Mouse (Mus musculus): ENCODE measurements at regions not wholly inside any gene's neighbourhood (a gene's known extent, or its start where the extent isn't known, plus 50 kb on each side); places are given as distances from the start of the nearest gene placed in this dataset.

- H3K9me3 ChIP-seq, result no peaks in the 10 kb centered on the region
- H3K27ac ChIP-seq (replicated peaks), result no peak overlapping the region
- no peaks in the 10 kb centered on the region for H3K27me3 ChIP-seq
- no peak overlapping the region for H3K4me3 ChIP-seq
- H3K36me3 ChIP-seq, result no peaks in the 10 kb centered on the region
- H3K4me1 ChIP-seq, result peaks cover 5% of the 10 kb centered on the region; the same call in 1 of the 2 replicates
- no peak for ATAC-seq (ENCODE audit: low FRiP score, low read depth)
- no peak overlapping the region for H3K4me2 ChIP-seq (replicated peaks)
- H3K9ac ChIP-seq (replicated peaks), result no peak overlapping the region
Observed at GRCm38 (mm10) chr1:194362298-194362697, 255.7 kb upstream of the Plxna2 start.

GRCm38 (mm10) chr1:194361316-194361715, 256.7 kb upstream of the Plxna2 start:
- H3K9me3 ChIP-seq, result no peaks in the 10 kb centered on the region
- H3K4me3 ChIP-seq, result no peak overlapping the region
- no peak overlapping the region for H3K9ac ChIP-seq (replicated peaks)
- H3K27ac ChIP-seq (replicated peaks), result no peak overlapping the region
- H3K36me3 ChIP-seq, result no peaks in the 10 kb centered on the region
- peaks cover 5% of the 10 kb centered on the region; the same call in 1 of the 2 replicates for H3K4me1 ChIP-seq
- ATAC-seq (ENCODE audit: low FRiP score, low read depth), result peak; percentile 60; the same call in 1 of the 2 replicates
- 7% methylated on average over 1 of the region's 1 CpGs for WGBS
- H3K4me2 ChIP-seq (replicated peaks), result no peak overlapping the region
- no peaks in the 10 kb centered on the region for H3K27me3 ChIP-seq

- no peak overlapping the region for H3K4me2 ChIP-seq (replicated peaks)
- no peaks in the 10 kb centered on the region for H3K36me3 ChIP-seq
- no peaks in the 10 kb centered on the region for H3K9me3 ChIP-seq
- 56% methylated on average over 1 of the region's 1 CpGs for WGBS
- no peak overlapping the region for H3K27ac ChIP-seq (replicated peaks)
- H3K9ac ChIP-seq (replicated peaks), result no peak overlapping the region
- no peak overlapping the region for H3K4me3 ChIP-seq
- H3K27me3 ChIP-seq, result no peaks in the 10 kb centered on the region
- H3K4me1 ChIP-seq, result no peaks in the 10 kb centered on the region
- ATAC-seq (ENCODE audit: low FRiP score, low read depth), result no peak
Observed at GRCm38 (mm10) chr1:194354332-194355120, 263.5 kb upstream of the Plxna2 start.

GRCm38 (mm10) chr1:194345304-194346033, 272.5 kb upstream of the Plxna2 start:
- Histone ChIP-seq H3K27me3 (no peaks in the 10 kb centered on the region), H3K9ac (replicated peaks) (no peak overlapping the region), H3K9me3 (no peaks in the 10 kb centered on the region), H3K4me1 (peaks cover 11% of the 10 kb centered on the region), H3K36me3 (no peaks in the 10 kb centered on the region), H3K4me2 (replicated peaks) (no peak overlapping the region), H3K4me3 (no peak overlapping the region), H3K27ac (replicated peaks) (no peak overlapping the region)
- no peak for ATAC-seq (ENCODE audit: low FRiP score, low read depth)
- WGBS, result 71% methylated on average over 3 of the region's 3 CpGs

GRCm38 (mm10) chr1:194342568-194342967, 275.4 kb upstream of the Plxna2 start:
- no peak for ATAC-seq (ENCODE audit: low FRiP score, low read depth)
- WGBS, result 74% methylated on average over 1 of the region's 1 CpGs
- H3K9ac ChIP-seq (replicated peaks), result no peak overlapping the region

GRCm38 (mm10) chr1:194341758-194342157, 276.3 kb upstream of the Plxna2 start:
- Histone ChIP-seq H3K27ac (replicated peaks) (peak overlapping the region; percentile 27; the same call in 1 of the 2 replicates), H3K4me1 (peaks cover 11% of the 10 kb centered on the region), H3K9ac (replicated peaks) (no peak overlapping the region), H3K4me2 (replicated peaks) (no peak overlapping the region), H3K27me3 (no peaks in the 10 kb centered on the region; the same call in 1 of the 2 replicates), H3K9me3 (no peaks in the 10 kb centered on the region), H3K36me3 (no peaks in the 10 kb centered on the region), H3K4me3 (no peak overlapping the region)
- WGBS, result 41% methylated on average over 3 of the region's 3 CpGs
- no peak for ATAC-seq (ENCODE audit: low FRiP score, low read depth)

More at GRCm38 (mm10) chr1:194342568-194342967, 275.4 kb upstream of the Plxna2 start:
- Histone ChIP-seq H3K27ac (replicated peaks) (no peak overlapping the region), H3K4me3 (no peak overlapping the region), H3K4me2 (replicated peaks) (no peak overlapping the region), H3K9me3 (no peaks in the 10 kb centered on the region), H3K27me3 (no peaks in the 10 kb centered on the region), H3K36me3 (no peaks in the 10 kb centered on the region), H3K4me1 (peaks cover 11% of the 10 kb centered on the region)

- Histone ChIP-seq H3K9me3 (no peaks in the 10 kb centered on the region), H3K36me3 (no peaks in the 10 kb centered on the region), H3K4me3 (no peak overlapping the region), H3K9ac (replicated peaks) (no peak overlapping the region), H3K27ac (replicated peaks) (no peak overlapping the region), H3K4me2 (replicated peaks) (no peak overlapping the region), H3K27me3 (no peaks in the 10 kb centered on the region; the same call in 1 of the 2 replicates), H3K4me1 (peaks cover 15% of the 10 kb centered on the region)
- no peak for ATAC-seq (ENCODE audit: low FRiP score, low read depth)
- WGBS, result 74% methylated on average over 5 of the region's 5 CpGs
Observed at GRCm38 (mm10) chr1:194334752-194335719, 283.0 kb upstream of the Plxna2 start.

- Histone ChIP-seq H3K4me1 (peaks cover 15% of the 10 kb centered on the region), H3K27ac (replicated peaks) (no peak overlapping the region), H3K4me2 (replicated peaks) (no peak overlapping the region), H3K27me3 (no peaks in the 10 kb centered on the region; the same call in 1 of the 2 replicates), H3K4me3 (no peak overlapping the region), H3K36me3 (no peaks in the 10 kb centered on the region), H3K9me3 (no peaks in the 10 kb centered on the region), H3K9ac (replicated peaks) (no peak overlapping the region)
- peak; percentile 49; the same call in 1 of the 2 replicates for ATAC-seq (ENCODE audit: low FRiP score, low read depth)
Observed at GRCm38 (mm10) chr1:194332639-194333038, 285.4 kb upstream of the Plxna2 start.

- peaks cover 9% of the 10 kb centered on the region for H3K4me1 ChIP-seq
- H3K27ac ChIP-seq (replicated peaks), result no peak overlapping the region
- no peaks in the 10 kb centered on the region for H3K9me3 ChIP-seq
- H3K4me3 ChIP-seq, result no peak overlapping the region
- H3K27me3 ChIP-seq, result no peaks in the 10 kb centered on the region
- H3K36me3 ChIP-seq, result no peaks in the 10 kb centered on the region
- H3K4me2 ChIP-seq (replicated peaks), result no peak overlapping the region
- no peak overlapping the region for H3K9ac ChIP-seq (replicated peaks)
- ATAC-seq (ENCODE audit: low FRiP score, low read depth), result no peak
- 95% methylated on average over 1 of the region's 1 CpGs for WGBS
Observed at GRCm38 (mm10) chr1:194330471-194330870, 287.5 kb upstream of the Plxna2 start.

GRCm38 (mm10) chr1:194320320-194321036, 297.5 kb upstream of the Plxna2 start:
- 50% methylated on average over 3 of the region's 3 CpGs for WGBS
- H3K36me3 ChIP-seq, result no peaks in the 10 kb centered on the region
- no peak overlapping the region for H3K27ac ChIP-seq (replicated peaks)
- no peaks in the 10 kb centered on the region for H3K27me3 ChIP-seq
- H3K4me2 ChIP-seq (replicated peaks), result no peak overlapping the region
- H3K9ac ChIP-seq (replicated peaks), result no peak overlapping the region
- no peak overlapping the region for H3K4me3 ChIP-seq
- H3K4me1 ChIP-seq, result no peaks in the 10 kb centered on the region
- peak; percentile 80 for ATAC-seq (ENCODE audit: low FRiP score, low read depth)
- H3K9me3 ChIP-seq, result no peaks in the 10 kb centered on the region

- no peak overlapping the region for H3K9ac ChIP-seq (replicated peaks)
- no peak overlapping the region for H3K4me2 ChIP-seq (replicated peaks)
- no peaks in the 10 kb centered on the region for H3K27me3 ChIP-seq
- H3K36me3 ChIP-seq, result no peaks in the 10 kb centered on the region
- no peaks in the 10 kb centered on the region for H3K9me3 ChIP-seq
- no peak overlapping the region for H3K27ac ChIP-seq (replicated peaks)
- H3K4me3 ChIP-seq, result no peak overlapping the region
- ATAC-seq (ENCODE audit: low FRiP score, low read depth), result no peak
- no peaks in the 10 kb centered on the region for H3K4me1 ChIP-seq
Observed at GRCm38 (mm10) chr1:194318351-194318750, 299.7 kb upstream of the Plxna2 start.

Measured in midbrain, embryonic 12.5 days (tissue).